Mouse (Mus musculus): ENCODE data around the gene Hid1. TPM values are rescaled to one million over a fixed set of nuclear protein-coding genes. Genes with fewer than 3 reads are reported as not detected.

Hid1 gene
- polyA plus RNA-seq, 1 experiment, result 127 TPM

GRCm38 (mm10) chr11:115301351-115301750, 66.2 kb downstream of the Hid1 start:
- H3K4me1 ChIP-seq (replicated peaks; ENCODE audit: control insufficient read depth, insufficient read depth, low read length), result peaks cover 10% of the 10 kb centered on the region
- TF ChIP-seq POLR2A (IDR thresholded peaks at IDR 0.05; ENCODE audit: control insufficient read depth, extremely low read depth, insufficient read depth, low read length, poor library complexity) (no peak), CTCF (IDR thresholded peaks at IDR 0.05; ENCODE audit: borderline replicate concordance, control insufficient read depth, extremely low read depth, insufficient read depth, low read length, poor library complexity) (no peak)
- DNase-seq, result no peak
- H3K27me3 ChIP-seq (ENCODE audit: control insufficient read depth, insufficient read depth, low read length), result no peaks in the 10 kb centered on the region
- H3K36me3 ChIP-seq (ENCODE audit: control insufficient read depth, insufficient read depth, low read length), result no peaks in the 10 kb centered on the region
- H3K27ac ChIP-seq (ENCODE audit: control insufficient read depth, insufficient read depth, low read length), result no peak overlapping the region
- 92% methylated on average over 2 of the region's 2 CpGs for WGBS
- H3K4me3 ChIP-seq (ENCODE audit: control insufficient read depth, insufficient read depth, low read length), result no peak overlapping the region

GRCm38 (mm10) chr11:115300745-115301144, 66.8 kb downstream of the Hid1 start:
- Histone ChIP-seq H3K4me3 (ENCODE audit: control insufficient read depth, insufficient read depth, low read length) (no peak overlapping the region), H3K27ac (ENCODE audit: control insufficient read depth, insufficient read depth, low read length) (no peak overlapping the region), H3K36me3 (ENCODE audit: control insufficient read depth, insufficient read depth, low read length) (no peaks in the 10 kb centered on the region), H3K4me1 (replicated peaks; ENCODE audit: control insufficient read depth, insufficient read depth, low read length) (peaks cover 10% of the 10 kb centered on the region), H3K27me3 (ENCODE audit: control insufficient read depth, insufficient read depth, low read length) (no peaks in the 10 kb centered on the region)
- WGBS, result 91% methylated on average over 4 of the region's 4 CpGs
- TF ChIP-seq CTCF (IDR thresholded peaks at IDR 0.05; ENCODE audit: borderline replicate concordance, control insufficient read depth, extremely low read depth, insufficient read depth, low read length, poor library complexity), result no peak
- TF ChIP-seq POLR2A (IDR thresholded peaks at IDR 0.05; ENCODE audit: control insufficient read depth, extremely low read depth, insufficient read depth, low read length, poor library complexity), result no peak
- DNase-seq, result no peak

- H3K4me1 ChIP-seq (replicated peaks; ENCODE audit: control insufficient read depth, insufficient read depth, low read length), result peaks cover 10% of the 10 kb centered on the region
- no peak overlapping the region for H3K4me3 ChIP-seq (ENCODE audit: control insufficient read depth, insufficient read depth, low read length)
- TF ChIP-seq POLR2A (IDR thresholded peaks at IDR 0.05; ENCODE audit: control insufficient read depth, extremely low read depth, insufficient read depth, low read length, poor library complexity), result no peak
- TF ChIP-seq CTCF (IDR thresholded peaks at IDR 0.05; ENCODE audit: borderline replicate concordance, control insufficient read depth, extremely low read depth, insufficient read depth, low read length, poor library complexity), result no peak
- H3K36me3 ChIP-seq (ENCODE audit: control insufficient read depth, insufficient read depth, low read length), result no peaks in the 10 kb centered on the region
- no peak for DNase-seq
- no peak overlapping the region for H3K27ac ChIP-seq (ENCODE audit: control insufficient read depth, insufficient read depth, low read length)
- WGBS, result 87% methylated on average over 8 of the region's 8 CpGs
- H3K27me3 ChIP-seq (ENCODE audit: control insufficient read depth, insufficient read depth, low read length), result no peaks in the 10 kb centered on the region
Measured at GRCm38 (mm10) chr11:115298160-115298559, 69.4 kb downstream of the Hid1 start.

Other genes starting within 250 kb of the Hid1 start
- gene Cd300lf, start 233.8 kb downstream of the Hid1 start, polyA plus RNA-seq (2012; rRNA removed), result 8.4 and 10.4 TPM in 2 replicates
- 202 and 207 TPM in 2 replicates for gene Slc9a3r1, start 204.4 kb downstream of the Hid1 start, polyA plus RNA-seq (2012; rRNA removed)
- gene Tmem104, start 180.3 kb downstream of the Hid1 start, polyA plus RNA-seq (2012; rRNA removed), result 24.1 and 26.8 TPM in 2 replicates
- 9.8 and 11.8 TPM in 2 replicates for gene Nat9, start 179.9 kb downstream of the Hid1 start, polyA plus RNA-seq (2012; rRNA removed)
- 6.5 and 7.1 TPM in 2 replicates for gene Grin2c, start 100.5 kb downstream of the Hid1 start, polyA plus RNA-seq (2012; rRNA removed)
- 31.8 and 36.3 TPM in 2 replicates for gene Fdxr, start 90.7 kb downstream of the Hid1 start, polyA plus RNA-seq (2012; rRNA removed)
- 1.6 and 2.1 TPM in 2 replicates for gene Fads6, start 70.1 kb downstream of the Hid1 start, polyA plus RNA-seq (2012; rRNA removed)
- gene Otop2, start 60.6 kb downstream of the Hid1 start, polyA plus RNA-seq (2012; rRNA removed), result 0.26 and 0.32 TPM in 2 replicates
- 0.05 and 0.11 TPM in 2 replicates for gene Ush1g, start 45.7 kb downstream of the Hid1 start, polyA plus RNA-seq (2012; rRNA removed)
- gene Otop3, start 33.0 kb downstream of the Hid1 start, polyA plus RNA-seq (2012; rRNA removed), result 0.06 and 0.12 TPM in 2 replicates
- 14.3 and 15.1 TPM in 2 replicates for gene Cdr2l, start 14.2 kb upstream of the Hid1 start, polyA plus RNA-seq (2012; rRNA removed)
- 144 and 166 TPM in 2 replicates for gene Mrpl58, start 36.0 kb upstream of the Hid1 start, polyA plus RNA-seq (2012; rRNA removed)
- 118 and 155 TPM in 2 replicates for gene Atp5h, start 52.2 kb upstream of the Hid1 start, polyA plus RNA-seq (2012; rRNA removed)
- 65.5 and 69.1 TPM in 2 replicates for gene Kctd2, start 52.4 kb upstream of the Hid1 start, polyA plus RNA-seq (2012; rRNA removed)
- gene Trim80, start 72.8 kb upstream of the Hid1 start, polyA plus RNA-seq (2012; rRNA removed), result 0.79 and 0.80 TPM in 2 replicates
- gene Slc16a5, start 94.7 kb upstream of the Hid1 start, polyA plus RNA-seq (2012; rRNA removed), result 446 and 456 TPM in 2 replicates
- gene Armc7, start 107.9 kb upstream of the Hid1 start, polyA plus RNA-seq (2012; rRNA removed), result 86.1 and 91.3 TPM in 2 replicates
- gene Nt5c, start 124.1 kb upstream of the Hid1 start, polyA plus RNA-seq (2012; rRNA removed), result 122 and 145 TPM in 2 replicates
- gene Jpt1, start 146.6 kb upstream of the Hid1 start, polyA plus RNA-seq (2012; rRNA removed), result 654 and 686 TPM in 2 replicates
- gene Sumo2, start 168.5 kb upstream of the Hid1 start, polyA plus RNA-seq (2012; rRNA removed), result 102 and 105 TPM in 2 replicates
- 114 and 136 TPM in 2 replicates for gene Nup85, start 196.7 kb upstream of the Hid1 start, polyA plus RNA-seq (2012; rRNA removed)
- 24.5 and 25.0 TPM in 2 replicates for gene Mrps7, start 236.2 kb upstream of the Hid1 start, polyA plus RNA-seq (2012; rRNA removed)
- 102 and 106 TPM in 2 replicates for gene Gga3, start 236.3 kb upstream of the Hid1 start, polyA plus RNA-seq (2012; rRNA removed)
- gene Mif4gd, start 245.2 kb upstream of the Hid1 start, polyA plus RNA-seq (2012; rRNA removed), result 188 and 215 TPM in 2 replicates

All from thymus, adult 2 months (tissue).